Mouse (Mus musculus) WW6 (cell line): Measurements from ENCODE around the gene Smyd1.

Experiments used
- DNase-seq: peaks from one replicate; pipeline ENCODE4 v3.0.0-alpha.2; 2013; ENCODE audit warnings: low read depth, low spot score

Gene Smyd1

DNA sequence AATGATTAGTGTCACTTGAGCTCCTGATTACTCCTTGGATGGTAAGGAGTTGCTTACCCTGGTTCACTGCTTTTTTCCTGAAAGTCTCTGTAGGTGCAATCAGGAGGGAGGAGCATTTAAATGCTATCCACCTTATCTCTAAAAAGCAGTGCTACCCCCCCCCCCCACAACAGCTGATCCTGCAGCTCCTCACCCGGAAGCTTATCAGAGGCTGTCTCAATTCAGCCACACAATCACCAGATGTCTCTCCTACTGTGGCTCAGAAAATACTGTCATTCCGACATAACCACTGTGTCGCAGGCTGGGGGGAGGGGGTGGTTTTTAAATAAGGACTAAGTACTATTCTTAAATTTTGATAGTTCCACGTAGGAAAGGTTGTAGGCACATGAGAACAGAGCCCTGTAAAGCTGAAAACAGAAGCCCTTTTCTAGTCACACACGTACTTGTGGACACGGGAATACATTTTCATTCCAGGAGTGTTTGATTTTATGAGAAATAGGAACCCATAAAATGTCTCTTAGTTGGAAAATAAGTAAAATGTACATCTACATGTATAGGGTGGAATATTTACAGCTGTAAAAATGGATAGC, 61.9 kb downstream of the Smyd1 start:
- no peak for DNase-seq

DNA sequence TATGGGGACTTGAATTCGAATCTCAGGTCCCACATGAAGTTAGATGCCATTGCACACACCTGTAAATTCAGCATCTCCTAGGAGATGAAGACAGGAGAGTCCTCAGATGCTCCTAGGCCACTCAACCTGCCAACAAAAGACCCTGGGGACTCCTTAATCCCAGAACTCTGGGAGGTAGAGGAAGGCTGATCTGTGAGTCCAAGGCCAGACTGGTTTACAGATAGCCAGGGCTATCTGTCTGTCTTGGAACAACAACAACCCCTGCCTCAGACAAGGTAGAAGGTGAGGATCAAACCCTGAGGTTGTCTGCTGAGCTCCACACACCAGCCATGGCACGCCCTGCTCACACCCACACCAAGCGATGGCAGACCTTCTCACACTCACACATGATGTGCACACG, 62.9 kb downstream of the Smyd1 start:
- no peak for DNase-seq

DNA sequence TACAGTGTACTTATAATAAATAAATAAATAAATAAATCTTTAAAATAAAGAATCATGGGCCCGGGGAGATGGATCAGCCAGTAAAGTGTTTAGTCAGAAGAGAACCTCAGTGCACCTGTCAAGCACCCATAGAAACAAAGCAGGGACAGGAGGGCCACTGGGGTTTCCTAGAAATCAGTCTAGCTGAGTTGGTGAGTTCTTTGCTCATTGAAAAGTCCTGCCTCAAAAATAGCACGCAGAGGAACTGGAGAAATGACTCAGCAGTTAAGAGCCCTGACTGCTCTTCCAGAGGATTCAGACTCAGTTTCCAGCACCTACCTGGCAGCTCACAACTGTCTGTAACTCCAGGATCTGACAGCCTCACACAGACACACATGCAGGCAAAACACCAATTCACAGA, 63.5 kb downstream of the Smyd1 start:
- DNase-seq = no peak

DNA sequence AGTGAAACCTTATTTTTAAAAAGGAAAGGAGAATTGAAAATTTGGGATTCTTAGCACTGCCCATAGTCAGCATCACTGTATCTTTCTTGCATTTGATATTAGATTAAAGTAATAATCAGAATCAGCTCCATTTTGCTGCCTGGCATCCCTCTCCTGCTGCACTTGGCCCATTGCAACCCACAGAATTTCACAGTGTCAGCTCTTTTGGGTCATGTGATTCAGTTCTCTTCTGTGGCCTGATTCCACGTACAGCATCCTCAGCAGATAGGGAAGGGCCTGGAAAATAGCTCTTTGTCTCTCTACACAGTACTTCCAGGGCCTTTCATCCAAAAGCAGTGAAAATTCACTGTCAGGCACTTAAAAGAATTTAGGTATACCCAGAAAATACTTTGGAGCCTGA, 64.7 kb downstream of the Smyd1 start:
- no peak for DNase-seq

DNA sequence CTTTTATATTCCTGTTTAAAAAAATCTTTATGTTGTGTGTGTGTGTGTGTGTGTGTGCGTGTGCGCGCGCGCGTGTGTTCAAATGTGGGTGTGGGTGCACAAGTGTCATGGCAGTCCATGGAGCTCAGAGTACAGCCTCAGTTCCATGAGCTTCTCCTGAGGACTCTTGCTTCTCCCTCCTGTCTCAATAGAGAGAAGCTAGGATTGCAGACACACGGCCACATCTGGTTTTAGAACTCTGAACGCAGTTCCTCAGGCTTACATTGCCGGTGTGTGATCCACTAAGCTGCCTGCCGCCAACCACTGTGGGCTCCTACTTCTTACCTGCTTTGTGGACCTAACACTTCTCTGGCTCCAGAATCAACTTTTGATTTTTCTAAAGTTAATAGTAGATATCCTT, 65.9 kb downstream of the Smyd1 start:
- DNase-seq = no peak

DNA sequence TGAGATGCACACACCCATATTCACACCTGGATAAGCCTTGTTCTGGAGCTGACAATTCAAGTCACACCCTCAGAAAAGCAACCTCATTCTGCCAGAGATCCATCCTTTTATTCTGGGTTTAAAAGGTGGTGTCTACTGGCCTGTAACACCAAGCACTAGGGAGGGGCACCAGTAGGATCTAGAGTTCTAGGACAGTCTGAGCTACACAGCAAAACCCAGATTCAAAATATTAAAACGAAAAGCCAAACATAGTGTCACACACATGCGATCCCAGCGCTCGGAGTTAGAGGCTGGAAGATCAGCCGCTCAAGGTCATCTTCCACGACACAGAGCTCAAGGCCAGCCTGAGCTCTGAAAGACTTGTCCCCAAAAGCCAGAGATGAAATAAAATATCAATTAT, 67.6 kb downstream of the Smyd1 start:
- no peak for DNase-seq

DNA sequence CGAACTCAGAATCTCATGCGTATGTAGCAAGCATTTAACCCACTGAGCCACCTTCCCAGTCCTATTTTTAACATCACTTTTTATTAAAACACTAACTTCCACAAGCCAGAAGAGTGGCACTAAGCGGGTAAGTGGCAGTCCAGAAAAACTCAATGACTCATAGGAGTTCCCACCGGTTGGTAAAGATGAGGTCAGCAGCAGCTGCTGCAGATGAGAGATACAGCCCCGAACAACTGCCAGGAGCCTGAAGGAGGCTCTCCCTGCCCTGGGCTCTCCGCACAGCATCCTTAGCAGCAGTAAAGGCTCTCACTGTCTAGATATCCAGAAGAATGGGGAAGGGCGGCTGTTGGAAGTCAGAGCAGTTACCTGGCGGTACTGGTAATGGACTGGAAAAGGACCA, 71.1 kb downstream of the Smyd1 start:
- no peak for DNase-seq

DNA sequence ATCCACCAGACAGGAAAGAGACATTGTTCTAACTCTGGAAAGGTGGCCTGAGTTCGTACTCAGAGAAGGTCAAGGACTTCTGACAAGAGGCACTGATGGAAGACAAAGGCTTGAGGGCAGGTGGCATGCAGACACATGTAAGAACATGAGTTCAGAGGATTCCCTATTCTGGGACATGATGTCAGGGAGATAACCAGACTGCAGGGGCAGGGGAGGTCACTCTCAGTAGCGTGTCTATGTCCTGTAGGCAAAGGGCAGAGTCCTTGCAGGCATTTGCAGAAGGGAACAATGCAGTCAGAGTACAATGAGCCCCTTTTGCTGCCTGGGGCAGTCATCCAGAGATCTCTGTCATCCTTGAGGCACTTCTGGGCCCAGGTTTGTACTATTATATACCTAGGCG, 72.4 kb downstream of the Smyd1 start:
- no peak for DNase-seq

DNA sequence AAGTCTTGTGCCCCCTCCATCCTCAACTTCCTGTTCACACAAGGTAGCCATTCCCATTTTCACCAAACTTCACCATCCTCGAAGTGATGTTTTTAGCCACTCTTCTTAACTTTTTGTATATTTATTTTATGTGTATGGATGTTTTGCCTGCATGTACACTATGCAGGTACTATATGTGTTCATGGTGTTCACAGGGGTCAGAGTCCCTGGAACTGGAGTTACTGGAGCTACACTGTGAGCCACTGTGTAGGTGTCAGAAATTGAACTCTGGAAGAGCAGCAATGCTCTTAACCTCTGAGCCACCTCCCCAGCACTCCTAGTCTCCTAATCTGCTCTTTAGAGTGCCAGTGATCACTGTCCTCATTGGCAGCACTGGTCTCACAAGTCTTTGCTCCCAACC, 73.6 kb downstream of the Smyd1 start:
- no peak for DNase-seq

DNA sequence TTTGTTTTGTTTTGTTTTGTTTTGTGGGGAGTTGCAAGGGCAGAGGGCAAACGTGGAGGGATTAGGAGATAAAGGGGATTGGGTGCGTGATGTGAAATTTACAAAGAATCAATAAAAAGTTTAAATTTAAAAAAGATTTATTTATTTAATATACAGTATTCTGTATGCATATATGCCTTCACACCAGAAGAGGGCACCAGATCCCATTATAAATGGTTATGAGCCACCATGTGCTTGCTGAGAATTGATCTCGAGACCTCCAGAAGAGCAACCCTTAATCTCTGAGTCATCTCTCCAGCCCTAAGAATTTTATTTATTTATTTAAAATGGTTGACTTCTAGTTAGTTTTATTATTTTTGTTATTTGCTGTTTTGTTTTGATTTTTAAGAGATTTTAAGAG, 78.8 kb downstream of the Smyd1 start:
- no peak for DNase-seq

DNA sequence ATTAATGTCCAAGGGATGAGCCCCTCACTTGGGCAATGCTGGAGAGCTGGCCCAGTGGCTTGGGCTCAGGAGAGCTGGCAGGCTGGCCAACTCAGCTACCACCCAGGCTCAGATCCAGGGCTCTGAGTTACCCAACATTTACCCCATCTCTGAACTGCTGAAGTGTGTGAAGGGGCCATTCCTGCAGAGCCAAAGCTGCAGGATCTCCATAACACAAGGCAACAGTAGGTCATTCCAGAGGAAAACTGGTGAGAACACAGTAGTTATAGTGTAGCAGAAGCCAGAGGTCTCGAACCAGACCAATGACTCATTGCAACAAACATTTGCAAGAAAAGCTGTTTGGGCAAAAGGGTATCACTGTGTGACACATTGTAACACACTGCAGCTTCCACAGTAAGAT, 79.2 kb downstream of the Smyd1 start:
- DNase-seq = no peak

DNA sequence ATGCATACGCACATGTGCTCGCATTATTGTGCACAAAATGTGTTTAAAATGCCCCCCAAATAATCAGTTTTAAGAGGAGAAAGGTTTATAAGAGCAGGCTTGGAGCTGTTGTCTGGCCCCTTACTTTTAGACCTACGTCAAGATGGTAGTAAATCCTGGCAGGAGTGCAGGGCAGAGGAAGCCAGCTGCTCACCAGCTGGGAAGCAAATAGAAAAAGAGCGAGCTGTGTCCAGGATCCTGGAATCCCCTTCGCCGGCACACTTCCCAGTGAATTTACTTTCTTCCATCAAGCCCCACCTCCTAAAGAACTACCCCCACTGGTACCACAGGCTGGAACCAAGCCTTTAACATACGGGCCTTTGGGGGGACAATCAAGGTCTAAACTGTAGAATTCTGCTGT, 81.2 kb downstream of the Smyd1 start:
- DNase-seq = no peak

DNA sequence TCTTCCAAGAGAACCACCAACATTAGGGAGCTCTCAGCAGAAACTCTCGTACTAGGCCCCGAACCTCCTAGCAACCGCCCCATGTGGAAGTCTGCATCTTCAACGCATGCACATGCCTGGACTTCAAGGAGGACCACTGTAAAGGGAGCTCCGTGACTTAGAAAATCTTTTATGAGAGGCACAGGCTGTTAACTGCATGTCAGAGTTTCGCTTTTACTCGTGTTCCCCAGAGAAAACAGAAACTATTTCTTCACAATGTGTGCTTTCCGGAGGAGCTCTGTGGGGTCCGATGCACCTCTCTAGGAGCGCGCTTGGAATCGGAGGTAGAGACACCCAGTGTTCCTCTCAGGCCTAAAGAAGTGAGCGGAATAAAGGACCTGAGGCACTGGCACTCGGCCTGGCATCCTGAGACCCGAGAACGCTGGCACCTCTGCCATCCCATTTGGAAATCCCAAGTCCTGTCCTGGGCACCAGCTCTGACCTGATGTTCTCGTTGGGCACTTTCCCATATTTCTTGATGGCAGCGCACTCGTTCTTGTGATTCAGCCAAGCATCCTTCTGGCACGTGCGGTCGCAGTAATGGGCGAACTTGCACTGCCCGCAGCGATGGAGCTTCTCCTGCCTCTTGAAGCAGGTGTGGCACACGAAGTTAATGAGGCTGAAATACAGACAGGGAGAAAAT, 82.8 kb downstream of the Smyd1 start:
- DNase-seq = no peak

DNA sequence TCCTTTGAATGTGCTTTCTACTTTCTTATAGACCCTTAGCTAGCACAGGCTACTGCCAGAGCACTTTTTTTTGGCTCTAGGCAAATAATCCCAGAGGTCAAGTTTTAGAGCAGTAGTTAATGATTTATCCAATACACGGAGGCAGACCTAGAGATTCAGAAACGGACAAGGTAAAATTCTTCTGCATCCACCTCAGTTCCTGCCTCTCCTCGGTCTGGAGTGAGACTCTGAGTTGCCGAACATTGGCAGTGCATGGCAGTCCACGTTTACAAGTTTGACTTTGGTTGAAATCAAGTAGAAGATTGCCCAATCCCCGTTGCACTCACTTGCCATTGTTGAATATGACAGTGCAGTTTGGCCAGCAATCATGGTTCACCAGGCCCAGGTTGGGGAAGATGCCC, 85.0 kb downstream of the Smyd1 start:
- DNase-seq = no peak

DNA sequence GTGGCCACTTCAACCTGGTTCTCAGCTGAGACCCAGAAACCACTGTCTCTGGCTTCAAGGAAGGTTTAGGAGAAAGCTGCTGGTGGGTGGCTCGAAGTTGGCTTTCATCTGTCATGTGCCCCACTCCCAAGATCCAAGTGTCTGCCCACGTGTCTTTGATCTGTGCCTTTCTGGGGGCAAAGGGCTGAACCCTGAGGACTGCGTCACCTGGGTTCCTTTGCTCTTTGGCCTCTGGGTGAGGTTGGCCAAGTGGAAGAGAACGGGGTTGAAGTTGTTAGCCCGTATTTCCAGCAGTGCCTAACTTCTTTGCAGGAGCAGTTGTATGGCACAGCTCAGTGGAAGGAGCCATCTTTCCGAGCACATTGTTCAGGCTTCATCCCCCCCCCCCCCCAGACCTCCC, 85.5 kb downstream of the Smyd1 start:
- DNase-seq = no peak

DNA sequence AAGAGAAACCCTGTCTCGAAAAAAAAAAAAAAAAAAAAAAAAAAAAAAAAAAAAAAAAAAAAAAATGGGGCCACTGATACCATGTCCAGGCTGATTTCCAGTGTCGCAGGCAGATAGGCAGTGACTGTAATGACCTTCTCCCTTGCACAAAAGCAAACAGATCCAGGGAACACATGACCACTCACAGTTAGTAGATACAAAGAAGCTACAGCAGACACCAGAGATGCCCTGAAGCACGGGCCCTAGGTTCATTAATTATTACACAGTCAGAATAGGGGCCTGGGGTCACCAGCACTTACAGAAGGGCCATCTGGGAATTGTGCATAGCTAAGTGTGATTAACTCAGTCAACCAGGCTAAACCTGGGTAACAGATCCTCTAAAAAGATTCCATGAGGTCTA, 86.1 kb downstream of the Smyd1 start:
- DNase-seq = no peak

DNA sequence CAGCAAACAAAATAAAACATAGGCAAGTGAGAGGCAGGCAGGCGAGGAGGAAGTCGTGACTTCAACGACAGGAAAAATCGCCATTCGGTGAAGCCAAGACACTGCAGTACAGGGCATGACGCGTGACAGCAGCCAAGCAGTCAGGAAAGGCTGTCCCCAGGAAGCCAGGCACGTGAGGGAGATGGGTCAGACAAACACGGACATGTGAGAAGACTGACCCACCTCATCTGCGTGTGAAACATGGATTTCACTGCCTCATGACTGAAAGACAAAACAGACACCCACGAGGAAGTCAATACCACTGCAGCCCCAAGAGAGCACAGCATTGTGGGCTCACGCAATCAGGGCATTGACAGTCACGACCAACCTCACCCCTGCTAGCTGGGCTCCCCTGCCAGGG, 86.9 kb downstream of the Smyd1 start:
- no peak for DNase-seq

DNA sequence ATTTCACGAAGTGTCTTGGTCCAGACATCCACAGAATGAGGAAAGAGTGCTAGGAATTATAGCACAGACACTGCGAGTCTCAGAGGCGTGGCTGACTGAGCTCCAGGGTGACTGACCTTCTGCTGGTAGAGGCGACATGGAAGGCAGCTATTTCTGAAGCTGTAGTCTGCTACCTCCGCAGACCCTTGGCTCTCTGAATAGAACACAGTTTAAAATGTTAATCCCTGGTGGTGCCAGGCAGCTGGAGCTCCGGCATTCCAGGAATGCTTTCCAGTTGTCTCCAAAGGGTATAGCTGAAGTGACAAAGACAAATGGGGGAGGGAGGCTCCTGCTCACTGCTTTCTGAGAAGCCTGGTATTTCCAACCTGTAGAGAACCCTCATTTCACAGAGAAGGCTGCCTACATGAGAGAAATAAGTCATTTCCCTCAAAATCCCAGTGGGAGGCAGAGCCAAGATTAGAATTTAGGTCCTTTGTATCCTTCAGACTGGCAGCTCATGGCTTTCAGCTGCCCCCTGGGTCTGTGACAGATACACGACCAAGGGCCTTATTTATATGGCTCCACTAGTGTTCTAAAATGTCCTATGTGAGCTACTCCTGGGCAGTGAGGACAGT, 94.8 kb downstream of the Smyd1 start:
- no peak for DNase-seq

DNA sequence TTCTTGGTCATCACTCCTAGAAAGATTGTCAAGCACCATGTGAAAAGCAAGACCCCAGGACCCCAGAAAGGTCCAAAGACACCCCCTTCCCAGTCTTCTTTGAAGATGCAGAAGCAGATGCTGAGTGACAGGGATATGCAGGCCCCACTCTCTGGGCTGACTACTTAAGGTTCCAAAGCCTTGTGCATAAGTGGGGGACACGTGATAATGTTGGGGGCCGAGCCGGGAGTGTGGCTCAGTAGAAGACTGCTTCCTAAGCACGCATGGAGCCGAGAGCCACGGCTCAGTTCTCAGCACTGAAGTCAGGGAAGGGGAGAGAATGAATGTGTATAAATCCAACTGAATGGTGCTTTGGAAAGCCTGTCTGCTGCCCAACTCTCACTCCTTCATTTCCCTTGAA, 95.5 kb downstream of the Smyd1 start:
- no peak for DNase-seq

DNA sequence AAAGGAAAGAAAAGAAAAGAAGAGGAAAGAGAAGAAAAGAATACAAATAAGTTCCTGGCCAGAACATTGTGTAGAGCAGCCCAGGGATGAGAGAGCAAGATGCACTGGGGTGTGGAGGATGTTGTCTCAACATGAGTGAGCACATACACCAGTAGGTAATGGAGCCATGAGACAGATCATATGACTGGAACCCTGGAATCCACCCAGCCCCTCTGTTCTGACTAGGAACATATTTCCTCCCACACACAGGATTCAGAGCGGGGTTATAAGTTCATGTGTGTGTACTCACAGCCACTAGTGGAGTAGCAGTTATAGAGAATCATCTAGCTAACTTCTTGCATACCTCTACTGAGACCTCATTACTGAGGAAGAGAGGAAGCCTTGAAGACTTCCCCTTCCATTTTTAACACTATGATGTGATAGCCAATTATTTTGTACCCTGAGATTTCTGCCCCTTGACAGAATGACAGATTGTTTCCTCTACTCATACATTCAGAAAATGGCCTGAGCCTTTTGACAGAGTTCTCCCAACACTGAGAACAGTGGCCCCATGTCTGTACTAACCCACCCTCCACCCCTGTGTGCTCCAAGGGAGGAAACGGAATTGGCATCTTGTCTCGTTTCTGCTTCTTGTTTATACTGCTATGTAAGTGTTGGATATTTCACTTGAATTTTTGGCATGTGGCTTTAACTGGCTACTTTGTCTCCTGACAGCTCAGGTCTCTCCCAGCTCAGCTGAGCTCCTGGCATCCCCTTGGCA, 97.7 kb downstream of the Smyd1 start:
- DNase-seq = no peak

DNA sequence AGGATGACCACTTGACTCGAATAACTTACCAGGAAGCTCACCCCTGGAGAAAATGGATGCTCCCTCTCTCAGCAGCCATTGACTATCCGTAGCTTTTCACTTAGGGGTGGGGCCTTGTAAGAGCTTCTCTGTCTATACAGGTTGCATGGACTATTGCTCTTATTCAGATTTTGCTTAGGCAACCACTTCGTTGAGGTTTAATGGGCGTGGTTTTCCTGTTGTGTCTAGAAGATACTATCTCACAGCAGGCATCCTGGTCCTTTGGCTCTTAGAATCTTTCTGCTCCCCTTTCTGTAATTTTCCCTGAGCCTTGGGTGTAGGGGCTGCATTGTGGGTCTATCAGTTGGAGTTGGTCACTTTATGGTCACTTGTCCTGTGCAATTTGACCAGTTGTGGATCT, 100.5 kb downstream of the Smyd1 start:
- DNase-seq = no peak

DNA sequence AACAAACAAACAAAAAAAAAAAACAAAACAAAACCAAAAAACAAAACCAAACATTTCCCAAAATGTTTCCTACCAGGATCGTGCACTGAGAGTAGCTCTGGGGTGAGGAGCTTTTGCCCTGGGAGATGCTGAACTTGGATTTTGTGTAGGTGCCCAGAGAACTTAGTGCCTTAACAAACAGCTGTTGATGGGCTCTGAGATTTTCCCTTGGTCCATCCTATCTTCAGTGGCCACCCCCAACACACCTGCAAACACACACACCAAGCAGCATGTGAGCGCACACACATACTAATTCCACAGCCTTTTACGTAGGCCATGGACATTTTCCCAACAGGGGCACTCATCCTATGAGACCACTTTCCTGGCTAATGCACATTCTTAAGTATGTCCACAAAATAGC, 109.6 kb downstream of the Smyd1 start:
- no peak for DNase-seq

DNA sequence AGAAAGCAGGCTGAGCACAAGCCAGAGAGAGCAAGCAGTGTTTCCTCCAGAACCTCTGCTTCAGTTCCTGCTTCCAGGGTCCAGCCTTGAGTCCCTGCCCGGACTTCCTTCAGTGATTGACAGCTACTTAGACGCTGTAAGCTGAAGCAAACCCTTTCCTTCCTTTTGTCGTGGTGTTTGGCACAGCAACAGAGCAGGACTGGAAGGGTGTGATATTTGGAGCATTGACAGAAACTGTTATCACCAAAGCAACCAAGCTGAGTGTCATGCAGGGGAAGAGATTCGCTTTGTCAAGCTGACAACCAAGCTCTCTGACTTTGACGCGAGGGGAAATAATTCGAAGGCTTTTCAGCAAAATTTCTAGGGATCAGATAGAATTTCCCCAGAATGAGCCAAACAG, 110.1 kb downstream of the Smyd1 start:
- no peak for DNase-seq
